Mouse (Mus musculus): ENCODE data around the gene Gm14295. TPM values are rescaled to one million over a fixed set of nuclear protein-coding genes. Genes with fewer than 3 reads are reported as not detected.
"Not testable (repeated sequence)": the region's sequence is repeated elsewhere in the genome, so short reads cannot be mapped to it uniquely, and the experiment has no call there.

Gene Gm14295
- polyA plus RNA-seq (2012; rRNA removed): 0.62 and 0.63 TPM in 2 replicates

DNA sequence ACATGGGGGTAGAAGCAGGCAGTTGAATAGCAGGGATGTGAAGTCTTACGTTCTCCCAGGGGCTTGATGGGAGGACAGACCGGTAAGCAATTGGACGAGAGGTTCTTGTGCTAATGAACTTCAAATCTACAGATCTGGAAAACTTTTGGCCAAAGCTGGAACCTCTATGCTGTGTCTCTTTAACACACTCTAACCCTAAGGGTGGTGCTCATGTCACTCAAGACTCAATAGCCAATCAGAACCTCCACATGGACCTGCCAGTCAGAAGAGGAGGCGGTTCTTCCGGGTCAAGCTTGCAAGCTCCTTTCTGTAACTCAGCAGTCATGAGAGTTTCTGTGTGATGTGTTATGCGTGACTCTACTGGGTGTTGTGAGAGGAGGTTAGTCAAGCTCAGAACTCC is at the start of gene Gm14295:
Gene Gm14295 (plus strand): TSS at position 301 of the 400 bp plus-strand sequence.
- not testable (repeated sequence) for DNase-seq (ENCODE audit: low read depth in 1 of 2, low spot score in 2 of 2)
- no CpG with 5 or more reads among the region's 6 CpGs for WGBS
- peak within 1 kb of the TSS; percentile 45; the same call in 1 of the 2 replicates for H3K4me3 ChIP-seq (ENCODE audit: extremely low read depth, insufficient read depth, insufficient read length)

GRCm38 (mm10) chr2:176798785-176799184 is 373 bp downstream of the Gm14295 start:
- H3K4me3 ChIP-seq (ENCODE audit: extremely low read depth, insufficient read depth, insufficient read length): peak overlapping the region; percentile 45; the same call in 1 of the 2 replicates
- not testable (repeated sequence) for H3K36me3 ChIP-seq (ENCODE audit: control insufficient read depth, insufficient read depth, low read length); DNase-seq (ENCODE audit: low read depth in 1 of 2, low spot score in 2 of 2); H3K27me3 ChIP-seq (ENCODE audit: control insufficient read depth, insufficient read depth, low read length); H3K27ac ChIP-seq (ENCODE audit: insufficient read depth, low read length); H3K4me1 ChIP-seq (ENCODE audit: control insufficient read depth, insufficient read depth, insufficient read length)
- WGBS: 19% methylated on average over 15 of the region's 15 CpGs

More for the DNA sequence above, at the start of gene Gm14295:
- not testable (repeated sequence) for H3K27ac ChIP-seq (ENCODE audit: insufficient read depth, low read length); H3K27me3 ChIP-seq (ENCODE audit: control insufficient read depth, insufficient read depth, low read length); H3K4me1 ChIP-seq (ENCODE audit: control insufficient read depth, insufficient read depth, insufficient read length); H3K36me3 ChIP-seq (ENCODE audit: control insufficient read depth, insufficient read depth, low read length)

DNA sequence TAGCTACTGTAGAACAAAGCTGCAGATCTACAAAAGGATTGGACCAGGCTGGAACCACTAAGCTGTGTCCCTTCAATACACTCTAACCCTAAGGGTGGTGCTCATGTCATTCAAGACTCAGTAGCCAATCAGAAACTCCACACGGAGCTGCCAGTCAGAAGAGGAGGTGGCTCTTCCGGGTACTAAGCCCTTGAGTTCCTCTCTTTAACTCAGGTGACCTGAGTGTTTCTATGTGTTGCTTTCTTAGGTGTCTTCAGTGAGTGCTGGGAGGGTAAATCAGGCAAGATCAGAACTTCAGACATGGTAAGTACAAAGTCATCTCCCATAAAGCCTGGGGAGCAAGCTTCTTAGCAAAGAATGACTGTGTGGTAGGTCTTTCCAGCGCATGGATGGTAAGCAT is 32.4 kb downstream of the Gm14295 start, which contains the start of gene Gm14408:
Gene Gm14408 (plus strand): TSS at position 301 of the 400 bp plus-strand sequence.
- DNase-seq (ENCODE audit: low read depth in 1 of 2, low spot score in 2 of 2); H3K27ac ChIP-seq (ENCODE audit: insufficient read depth, low read length); H3K27me3 ChIP-seq (ENCODE audit: control insufficient read depth, insufficient read depth, low read length); H3K36me3 ChIP-seq (ENCODE audit: control insufficient read depth, insufficient read depth, low read length); H3K4me1 ChIP-seq (ENCODE audit: control insufficient read depth, insufficient read depth, insufficient read length); H3K4me3 ChIP-seq (ENCODE audit: extremely low read depth, insufficient read depth, insufficient read length): not testable (repeated sequence)
- 91% methylated on average over 1 of the region's 3 CpGs for WGBS

Other genes starting within 250 kb of the Gm14295 start
- 1.6 TPM in 1 of 2 replicates, not detected in the other for gene Gm14308, start 162.3 kb upstream of the Gm14295 start, polyA plus RNA-seq (2012; rRNA removed)
- 0.48 and 0.56 TPM in 2 replicates for gene Zfp973, start 128.1 kb upstream of the Gm14295 start, polyA plus RNA-seq (2012; rRNA removed)
- gene Gm14305, start 90.3 kb upstream of the Gm14295 start, polyA plus RNA-seq (2012; rRNA removed): 0.85 and 0.96 TPM in 2 replicates
- not detected in 2 replicates for gene Gm14408, start 32.5 kb downstream of the Gm14295 start, polyA plus RNA-seq (2012; rRNA removed)
- 0.16 and 0.29 TPM in 2 replicates for gene Gm14296, start 129.2 kb downstream of the Gm14295 start, polyA plus RNA-seq (2012; rRNA removed)
- 0.20 and 0.43 TPM in 2 replicates for gene Gm14419, start 202.3 kb downstream of the Gm14295 start, polyA plus RNA-seq (2012; rRNA removed)